In the genomic region with DNA sequence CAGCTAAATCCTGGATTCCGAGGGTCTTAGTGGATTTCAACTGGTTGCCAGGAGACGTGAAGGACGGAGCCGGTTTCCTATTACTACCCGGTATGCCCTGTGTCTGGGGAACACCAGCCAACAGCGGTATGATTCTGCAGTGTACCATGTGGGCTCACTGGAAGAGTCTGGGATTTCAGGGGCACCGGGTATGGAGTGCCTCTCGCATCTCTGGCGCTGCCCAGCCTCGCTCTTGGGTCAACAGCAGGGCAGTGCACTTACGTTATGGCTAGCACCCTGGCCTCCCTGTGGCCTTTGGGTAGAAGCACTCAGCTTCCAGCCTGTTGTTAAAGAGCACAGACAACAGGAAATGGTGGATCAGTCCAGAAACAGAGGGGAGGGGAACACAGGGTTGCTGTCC, we compare ENCODE assay signal across 8 mouse cellular contexts. TPM values are rescaled to one million over a fixed set of nuclear protein-coding genes. Genes with fewer than 3 reads are reported as not detected.
A peak's percentile ranks its signal among the peaks of the same experiment; 100 is the strongest.
DNase-seq lines count a peak whose midpoint lies in the region; ATAC-seq and TF ChIP-seq lines count a peak whose summit lies in the region.

No protein-coding gene starts in this region.

- peak overlapping the region; percentile 72 for H3K4me2 ChIP-seq in intestine, embryonic 14.5 days (ENCODE audit: low read length)
- peak overlapping the region; percentile 9; the same call in 1 of the 2 replicates for H3K4me2 ChIP-seq in liver, postnatal 0 days (ENCODE audit: low read depth, low read length)

- TF ChIP-seq POLR2A in testis, adult 2 months (IDR thresholded peaks at IDR 0.05; ENCODE audit: control insufficient read depth, low read depth, low read length), result no peak

- H3K27ac ChIP-seq in testis, adult 2 months (ENCODE audit: control insufficient read depth, insufficient read depth, low read depth, low read length), result no peak overlapping the region
- H3K27ac ChIP-seq in intestine, embryonic 14.5 days (ENCODE audit: low read depth), result 0 out of 2 replicates have a peak overlapping the region, but pooled peaks have one; percentile 19
- no peak overlapping the region for H3K27ac ChIP-seq in liver, postnatal 0 days (ENCODE audit: low read depth)

- TF ChIP-seq EP300 in liver, postnatal 0 days (IDR thresholded peaks at IDR 0.05; ENCODE audit: low read depth), result no peak

- no peak overlapping the region for H3K9ac ChIP-seq in intestine, embryonic 14.5 days (ENCODE audit: low read length)
- no peak overlapping the region for H3K9ac ChIP-seq in liver, postnatal 0 days (replicated peaks)

- no peaks in the 10 kb centered on the region for H3K9me3 ChIP-seq in intestine, embryonic 14.5 days (ENCODE audit: control insufficient read depth, low read length)
- H3K9me3 ChIP-seq in liver, postnatal 0 days (ENCODE audit: low read length), result no peaks in the 10 kb centered on the region

- ATAC-seq in intestine, embryonic 14.5 days (replicated peaks; ENCODE audit: low FRiP score, low TSS enrichment, low read depth), result no peak
- ATAC-seq in liver, postnatal 0 days, result no peak

- H3K4me1 ChIP-seq in testis, adult 2 months (ENCODE audit: control insufficient read depth, insufficient read depth, low read length), result peaks cover 30% of the 10 kb centered on the region
- H3K4me1 ChIP-seq in intestine, embryonic 14.5 days (replicated peaks; ENCODE audit: control insufficient read depth, insufficient read depth, low read length), result peaks cover 4% of the 10 kb centered on the region; the same call in 1 of the 2 replicates
- peaks cover 13% of the 10 kb centered on the region for H3K4me1 ChIP-seq in liver, postnatal 0 days (ENCODE audit: insufficient read depth)

- no peaks in the 10 kb centered on the region for H3K36me3 ChIP-seq in testis, adult 2 months (ENCODE audit: control insufficient read depth, insufficient read depth, low read length)
- no peaks in the 10 kb centered on the region for H3K36me3 ChIP-seq in intestine, embryonic 14.5 days (ENCODE audit: control insufficient read depth, insufficient read depth, low read length)
- no peaks in the 10 kb centered on the region for H3K36me3 ChIP-seq in liver, postnatal 0 days (replicated peaks; ENCODE audit: insufficient read depth, low read length)

- 5% methylated on average over 11 of the region's 11 CpGs for whole genome bisulfite sequencing in intestine, embryonic 14.5 days
- WGBS in liver, postnatal 0 days (ENCODE audit: insufficient replicate concordance), result 17% methylated on average over 11 of the region's 11 CpGs

- H3K4me3 ChIP-seq in testis, adult 2 months (ENCODE audit: control insufficient read depth, low read depth, low read length), result peak overlapping the region; percentile 73
- H3K4me3 ChIP-seq in intestine, embryonic 14.5 days (ENCODE audit: low read depth, low read length), result peak overlapping the region; percentile 10; the same call in 1 of the 2 replicates
- H3K4me3 ChIP-seq in liver, postnatal 0 days (ENCODE audit: low read depth, low read length), result no peak overlapping the region

- DNase-seq in testis, postnatal 10 days (ENCODE audit: low spot score), result no peak
- peak; percentile 67 for DNase-seq in intestine, embryonic 14.5 days (ENCODE audit: low spot score)
- DNase-seq in liver, postnatal 0 days, result no peak
- DNase-seq in layer of hippocampus, adult 11-12 months (ENCODE audit: low spot score), result no peak
- DNase-seq in urinary bladder, postnatal 10 days (ENCODE audit: low spot score), result no peak
- DNase-seq in right cerebral cortex, postnatal 25 days, result no peak
- DNase-seq in left cerebral cortex, adult 18-20 months (ENCODE audit: low spot score in 2 of 2), result no peak

- no peaks in the 10 kb centered on the region; the same call in 1 of the 2 replicates for H3K27me3 ChIP-seq in testis, adult 2 months (ENCODE audit: control insufficient read depth, insufficient read depth, low read length)
- H3K27me3 ChIP-seq in intestine, embryonic 14.5 days (replicated peaks; ENCODE audit: control insufficient read depth, insufficient read depth, low read length), result 0 out of 2 replicates have a peak, but pooled peaks cover 6% of the 10 kb centered on the region
- H3K27me3 ChIP-seq in liver, postnatal 0 days (ENCODE audit: insufficient read depth, low read length), result peaks cover 46% of the 10 kb centered on the region

- TF ChIP-seq CTCF in testis, adult 2 months (IDR thresholded peaks at IDR 0.05; ENCODE audit: control insufficient read depth, insufficient read depth, insufficient replicate concordance, low read depth, low read length), result no peak
- no peak for TF ChIP-seq CTCF in liver, postnatal 0 days (IDR thresholded peaks at IDR 0.05; ENCODE audit: low read depth)

RNA-seq across cellular contexts. Expression of gene Npr3, which starts 1.1 kb away (rescaled TPM):
- polyA plus RNA-seq in testis, adult 2 months (2012; rRNA removed), result 1.1 and 1.4 TPM in 2 replicates
- 11.0 and 11.1 TPM in 2 replicates for polyA plus RNA-seq in intestine, embryonic 14.5 days (2014; fragmentation: Nextera tagmentation; extraction: Ambion mirVana)
- polyA plus RNA-seq in liver, postnatal 0 days (2015; fragmentation: Nextera tagmentation; extraction: Ambion mirVana), result 0.62 and 0.85 TPM in 2 replicates
- 10 to 100 TPM; 11.4 to 13.1 TPM for total RNA-seq in left cerebral cortex, adult 18-20 months (2021)
